Mouse (Mus musculus) thymus, adult 2 months (tissue): ENCODE results near the gene Adrm1.

Experiments
- CTCF ChIP-seq: fragments of 200-500 bp; IDR thresholded peaks from 2 replicates; pipeline ENCODE4 v1.5.1; 2012; ENCODE audit warnings: mild to moderate bottlenecking, control low read depth, low read length, moderate library complexity, borderline replicate concordance; ENCODE audit not compliant: control insufficient read depth, poor library complexity, insufficient read depth; ENCODE audit errors: extremely low read depth
- POLR2A ChIP-seq: fragments of 200-500 bp; IDR thresholded peaks from 2 replicates; pipeline ENCODE4 v1.6.1; 2012; ENCODE audit warnings: mild to moderate bottlenecking, low read length, control low read depth, moderate library complexity; ENCODE audit not compliant: control insufficient read depth, poor library complexity, insufficient read depth; ENCODE audit errors: extremely low read depth

GRCm38 (mm10) chr2:180205083-180205955 lies 34.0 kb downstream of the Adrm1 start:
- TF ChIP-seq CTCF (no peak), POLR2A (no peak)
